Mouse (Mus musculus) MEL (cell line): Measurements from ENCODE around the gene Tesk2. TPM values are rescaled to one million over a fixed set of nuclear protein-coding genes. Genes with fewer than 3 reads are reported as not detected.
"Not testable (repeated sequence)": the region's sequence is repeated elsewhere in the genome, so short reads cannot be mapped to it uniquely, and the experiment has no call there.

ENCODE experiments used
- DNase-seq: peaks from one replicate; pipeline ENCODE4 v3.0.0; 2011; ENCODE audit warnings: low read depth, low spot score
- H3K27ac ChIP-seq: 2 replicates; pipeline ENCODE4 v1.5.1; 2012; ENCODE audit warnings: low read depth, mild to moderate bottlenecking, control low read depth, low read length, moderate library complexity; ENCODE audit not compliant: control insufficient read depth
- H3K27me3 ChIP-seq, 2 experiments: fragments of 150-350 bp in 1 of 2; sonication (generic) in 1 of 2; 2 replicates each; pipeline ENCODE4 v1.6.1; 2012; ENCODE audit warnings: low read length in 2 of 2, mild to moderate bottlenecking in 2 of 2, improper control_type of control experiment in 1 of 2, moderate library complexity in 1 of 2; ENCODE audit not compliant: insufficient read depth in 2 of 2, control insufficient read depth in 1 of 2
- H3K36me3 ChIP-seq, 2 experiments: 2 replicates each; pipeline ENCODE4 v1.6.1; 2012 to 2014; ENCODE audit warnings: low read length in 2 of 2, improper control_type of control experiment in 1 of 2, inconsistent platforms in 1 of 2, mild to moderate bottlenecking in 1 of 2; ENCODE audit not compliant: insufficient read depth in 2 of 2, control insufficient read depth in 1 of 2
- H3K4me1 ChIP-seq, 2 experiments: fragments of 150-350 bp in 1 of 2; sonication (generic) in 1 of 2; 2 replicates each; pipeline ENCODE4 v1.6.1; 2012; ENCODE audit warnings: low read length in 2 of 2, improper control_type of control experiment in 1 of 2, mild to moderate bottlenecking in 1 of 2; ENCODE audit not compliant: insufficient read depth in 2 of 2, control insufficient read depth in 1 of 2
- H3K4me3 ChIP-seq, 2 experiments: fragments of 150-350 bp in 1 of 2; sonication (generic) in 1 of 2; 2 replicates each; pipeline ENCODE4 v1.5.1; 2012; ENCODE audit warnings: low read depth in 2 of 2, low read length in 2 of 2, mild to moderate bottlenecking in 2 of 2, moderate library complexity in 2 of 2, control low read depth in 1 of 2, improper control_type of control experiment in 1 of 2; ENCODE audit not compliant: control insufficient read depth in 1 of 2, insufficient read depth in 1 of 2
- H3K79me2 ChIP-seq: 2 replicates; pipeline ENCODE4 v1.6.1; 2012; ENCODE audit warnings: mild to moderate bottlenecking, low read length, moderate library complexity; ENCODE audit not compliant: control insufficient read depth, poor library complexity, insufficient read depth
- H3K9ac ChIP-seq: 2 replicates; pipeline ENCODE4 v1.6.1; 2012; ENCODE audit warnings: low read depth, mild to moderate bottlenecking, control low read depth, low read length, moderate library complexity; ENCODE audit not compliant: control insufficient read depth, poor library complexity, severe bottlenecking
- H3K9me3 ChIP-seq: fragments of 150-350 bp; sonication (generic); replicated peaks from 2 replicates; pipeline ENCODE4 v1.6.1; 2012; ENCODE audit warnings: mild to moderate bottlenecking, low read length, improper control_type of control experiment, moderate library complexity; ENCODE audit not compliant: insufficient read depth
- BHLHE40 ChIP-seq: IDR thresholded peaks from 2 replicates; pipeline ENCODE4 v1.6.1; 2012; ENCODE audit warnings: low read depth, mild to moderate bottlenecking, inconsistent platforms, low read length, improper control_type of control experiment, borderline replicate concordance
- E2F4 ChIP-seq: IDR thresholded peaks from 2 replicates; pipeline ENCODE4 v1.6.1; 2011; ENCODE audit warnings: low read depth, low read length, improper control_type of control experiment, borderline replicate concordance
- ELF1 ChIP-seq: IDR thresholded peaks from 2 replicates; pipeline ENCODE4 v1.6.1; 2014; ENCODE audit warnings: low read depth, mild to moderate bottlenecking, inconsistent platforms, low read length, improper control_type of control experiment, moderate library complexity
- ETS1 ChIP-seq: IDR thresholded peaks from 2 replicates; pipeline ENCODE4 v1.6.1; 2012; ENCODE audit warnings: low read depth, mild to moderate bottlenecking, inconsistent platforms, low read length, improper control_type of control experiment, moderate library complexity
- GABPA ChIP-seq: IDR thresholded peaks from 2 replicates; pipeline ENCODE4 v1.6.1; 2012; ENCODE audit warnings: low read depth, mild to moderate bottlenecking, inconsistent platforms, low read length, improper control_type of control experiment, moderate library complexity
- GATA1 ChIP-seq: IDR thresholded peaks from 2 replicates; pipeline ENCODE4 v1.6.1; 2011; ENCODE audit warnings: low read depth, low read length, improper control_type of control experiment
- HCFC1 ChIP-seq: IDR thresholded peaks from 2 replicates; pipeline ENCODE4 v1.6.1; 2012; ENCODE audit warnings: low read depth, mild to moderate bottlenecking, inconsistent platforms, low read length, improper control_type of control experiment, moderate library complexity
- MAFK ChIP-seq: IDR thresholded peaks from 2 replicates; pipeline ENCODE4 v1.6.1; 2011; ENCODE audit warnings: low read depth, mild to moderate bottlenecking, low read length, improper control_type of control experiment, borderline replicate concordance
- MEF2A ChIP-seq: IDR thresholded peaks from 2 replicates; pipeline ENCODE4 v1.6.1; 2014; ENCODE audit warnings: low read depth, mild to moderate bottlenecking, inconsistent platforms, low read length, improper control_type of control experiment; ENCODE audit not compliant: poor library complexity, insufficient replicate concordance, severe bottlenecking; ENCODE audit errors: extremely low read depth
- MXI1 ChIP-seq: IDR thresholded peaks from 2 replicates; pipeline ENCODE4 v1.6.1; 2011; ENCODE audit warnings: mild to moderate bottlenecking, low read depth, low read length, improper control_type of control experiment
- NRF1 ChIP-seq: IDR thresholded peaks from 2 replicates; pipeline ENCODE4 v1.6.1; 2014; ENCODE audit warnings: low read depth, mild to moderate bottlenecking, inconsistent platforms, low read length, improper control_type of control experiment, moderate library complexity; ENCODE audit not compliant: poor library complexity, insufficient read depth, severe bottlenecking
- POLR2A ChIP-seq, 2 experiments: IDR thresholded peaks; 2 replicates each; pipeline ENCODE4 v1.6.1; 2011 to 2012; ENCODE audit warnings: low read length in 2 of 2, mild to moderate bottlenecking in 2 of 2, control low read depth in 1 of 2, improper control_type of control experiment in 1 of 2, low read depth in 1 of 2, moderate library complexity in 1 of 2; ENCODE audit not compliant: control insufficient read depth in 1 of 2, insufficient read depth in 1 of 2, poor library complexity in 1 of 2
- POLR2AphosphoS2 ChIP-seq: IDR thresholded peaks from 2 replicates; pipeline ENCODE4 v1.6.1; 2011; ENCODE audit warnings: low read length, improper control_type of control experiment
- POLR2AphosphoS5 ChIP-seq: IDR thresholded peaks from 2 replicates; pipeline ENCODE4 v1.6.1; 2012; ENCODE audit warnings: low read depth, borderline replicate concordance, mild to moderate bottlenecking, inconsistent platforms, low read length, moderate library complexity, mixed read lengths
- RCOR1 ChIP-seq: IDR thresholded peaks from 2 replicates; pipeline ENCODE4 v1.6.1; 2012; ENCODE audit warnings: low read depth, mild to moderate bottlenecking, inconsistent platforms, low read length, improper control_type of control experiment
- TAL1 ChIP-seq: IDR thresholded peaks from 2 replicates; pipeline ENCODE4 v1.6.1; 2012; ENCODE audit warnings: mild to moderate bottlenecking, inconsistent platforms, low read length, moderate library complexity, mixed read lengths
- TBP ChIP-seq: IDR thresholded peaks from 2 replicates; pipeline ENCODE4 v1.8.0; 2011; ENCODE audit warnings: low read depth, low read length, improper control_type of control experiment
- UBTF ChIP-seq: IDR thresholded peaks from 2 replicates; pipeline ENCODE4 v1.6.1; 2012; ENCODE audit warnings: low read depth, mild to moderate bottlenecking, inconsistent platforms, low read length, improper control_type of control experiment, moderate library complexity, borderline replicate concordance; ENCODE audit not compliant: insufficient read depth
- USF2 ChIP-seq, 2 experiments: IDR thresholded peaks; 2 replicates each; pipeline ENCODE4 v1.6.1; 2011 to 2012; ENCODE audit warnings: improper control_type of control experiment in 2 of 2, low read length in 2 of 2, borderline replicate concordance in 1 of 2, inconsistent platforms in 1 of 2, low read depth in 1 of 2, mild to moderate bottlenecking in 1 of 2; ENCODE audit not compliant: insufficient read depth in 1 of 2
- ZC3H11A ChIP-seq: IDR thresholded peaks from 2 replicates; pipeline ENCODE4 v1.6.1; 2012; ENCODE audit warnings: low read depth, mild to moderate bottlenecking, inconsistent platforms, low read length, improper control_type of control experiment
- polyA plus RNA-seq, 2 experiments: library from polyadenylated mRNA; stranded (reverse) in 1 of 2; unstranded in 1 of 2; fragments of >175 nt in 1 of 2; fragments of >200 nt in 1 of 2; gene quantifications; 2 replicates each; pipeline versions ENCODE4 v1.2.1 to v1.2.4; 2012; ENCODE audit warnings: low replicate concordance in 2 of 2, low read depth in 1 of 2; ENCODE audit not compliant: insufficient read length in 2 of 2, insufficient read depth in 1 of 2, missing spikeins in 1 of 2
- total RNA-seq: library from RNA; depleted of rRNA; stranded (reverse); fragments of 300-350 nt; gene quantifications from 2 replicates; pipeline ENCODE4 v1.2.3, GENCODE M21; 2012

The Tesk2 gene
- total and polyA plus RNA-seq, 3 experiments, result 2.3 to 3.3 TPM; not detected in 1

DNA sequence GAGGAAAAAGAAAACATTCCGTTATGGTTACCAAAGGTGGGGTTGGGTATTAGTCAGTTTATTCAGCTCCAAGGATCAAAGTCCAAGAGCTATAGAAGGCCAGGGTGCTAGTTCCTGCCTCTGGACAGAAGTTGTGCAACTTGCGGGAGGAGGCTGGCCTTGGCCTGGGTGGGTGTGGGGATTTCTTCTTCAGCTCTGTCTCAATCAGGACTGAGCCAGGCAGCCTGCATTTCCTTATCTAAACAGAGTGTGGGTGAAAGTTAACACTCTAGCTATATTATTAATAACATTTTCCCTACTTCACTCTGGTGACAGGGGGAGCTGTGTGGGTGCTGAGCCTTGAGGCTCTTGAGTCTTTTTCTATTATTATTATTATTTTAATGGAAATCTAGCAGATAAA lies 48.0 kb upstream of the Tesk2 start (continued):
- no peak for TF ChIP-seq POLR2AphosphoS5

DNA sequence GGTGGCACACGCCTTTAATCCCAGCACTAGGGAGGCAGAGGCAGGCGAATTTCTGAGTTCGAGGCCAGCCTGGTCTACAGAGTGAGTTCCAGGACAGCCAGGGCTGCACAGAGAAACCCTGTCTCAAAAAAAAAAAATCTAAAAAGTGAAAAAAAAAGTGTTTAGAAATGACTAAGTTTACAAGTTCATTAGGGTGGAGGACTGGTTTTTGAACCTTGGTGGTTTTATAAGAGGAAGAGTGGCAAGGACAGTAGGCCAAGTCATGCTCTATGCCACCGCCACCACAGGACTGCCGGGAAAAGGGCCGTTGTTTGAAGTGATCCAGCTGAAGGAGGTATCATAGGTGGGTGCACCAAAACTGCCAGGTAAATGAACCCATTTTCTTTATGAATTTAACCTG lies 46.0 kb upstream of the Tesk2 start:
- not testable (repeated sequence) for H3K79me2 ChIP-seq, H3K27me3 ChIP-seq, H3K4me1 ChIP-seq, H3K9ac ChIP-seq, H3K27ac ChIP-seq, DNase-seq, H3K9me3 ChIP-seq, H3K4me3 ChIP-seq
- H3K36me3 ChIP-seq, result peaks cover 0 to 15% of the 10 kb centered on the region in 2 experiments; a peak in 2 of 4 replicates

DNA sequence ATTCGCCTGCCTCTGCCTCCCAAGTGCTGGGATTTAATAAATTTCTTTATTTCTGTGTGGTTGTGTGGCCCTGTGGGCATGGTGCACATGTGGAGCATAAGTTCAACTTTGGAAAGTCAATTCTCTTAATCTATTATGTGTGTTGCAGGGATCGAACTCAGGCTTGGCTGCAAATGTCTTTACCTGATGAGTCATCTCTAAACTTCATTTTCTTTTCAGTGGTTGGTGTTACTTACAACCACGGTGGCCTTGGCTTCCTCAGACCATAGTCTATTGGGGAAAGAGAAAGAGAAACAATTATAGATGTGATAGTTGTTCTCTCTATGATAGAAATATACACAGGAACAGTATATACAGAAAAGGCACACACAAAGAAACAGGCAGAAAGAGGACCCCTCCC lies 44.7 kb upstream of the Tesk2 start:
- no peak for DNase-seq
- no peaks in the 10 kb centered on the region for H3K9me3 ChIP-seq
- no peak overlapping the region for H3K9ac ChIP-seq
- TF ChIP-seq GABPA, result no peak
- TF ChIP-seq MEF2A, result no peak
- TF ChIP-seq GATA1, result no peak
- no peak for TF ChIP-seq MXI1
- no peak for TF ChIP-seq RCOR1
- TF ChIP-seq ELF1, result no peak
- no peak for TF ChIP-seq USF2 (IDR thresholded peaks at IDR 0.05; ENCODE audit: borderline replicate concordance in 1 of 2, insufficient read depth in 1 of 2, low read depth in 1 of 2, low read length in 2 of 2)
- no peak for TF ChIP-seq HCFC1
- TF ChIP-seq TAL1, result no peak
- TF ChIP-seq BHLHE40, result no peak
- no peak for TF ChIP-seq ETS1
- TF ChIP-seq POLR2A (IDR thresholded peaks at IDR 0.05; ENCODE audit: control insufficient read depth in 1 of 2, insufficient read depth in 1 of 2, low read depth in 1 of 2, low read length in 2 of 2, poor library complexity in 1 of 2), result no peak
- no peak for TF ChIP-seq E2F4
- no peak for TF ChIP-seq UBTF
- no peak for TF ChIP-seq POLR2AphosphoS2
- TF ChIP-seq MAFK, result no peak
- no peak for TF ChIP-seq TBP
- TF ChIP-seq ZC3H11A, result no peak
- no peak for TF ChIP-seq NRF1
- TF ChIP-seq, all 39 proteins: peak for 0
- Histone ChIP-seq H3K79me2 (no peaks in the 10 kb centered on the region), H3K36me3 (peaks cover 0 to 15% of the 10 kb centered on the region in 2 experiments; a peak in 2 of 4 replicates), H3K27ac (no peak overlapping the region), H3K4me3 (no peak overlapping the region), H3K4me1 (peaks cover 8 to 9% of the 10 kb centered on the region in 2 experiments; a peak in 3 of 4 replicates), H3K27me3 (no peaks in the 10 kb centered on the region; a peak in 1 of 4 replicates)
